Mouse (Mus musculus) regulatory T cell (primary cell): ENCODE results near the gene Psmd8.

Experiments used
- in situ Hi-C: fragments of 300-600 bp; cut with MboI, MseI; formaldehyde crosslinking; loops from one replicate; pipeline ENCODE4 v1.15.1; 2025; ENCODE audit warnings: high pct_unique_total_duplicates

Gene Psmd8

GRCm38 (mm10) chr7:29137429-29137828 is 43.1 kb downstream of the Psmd8 start:
- in situ Hi-C loops: no loop called here

DNA sequence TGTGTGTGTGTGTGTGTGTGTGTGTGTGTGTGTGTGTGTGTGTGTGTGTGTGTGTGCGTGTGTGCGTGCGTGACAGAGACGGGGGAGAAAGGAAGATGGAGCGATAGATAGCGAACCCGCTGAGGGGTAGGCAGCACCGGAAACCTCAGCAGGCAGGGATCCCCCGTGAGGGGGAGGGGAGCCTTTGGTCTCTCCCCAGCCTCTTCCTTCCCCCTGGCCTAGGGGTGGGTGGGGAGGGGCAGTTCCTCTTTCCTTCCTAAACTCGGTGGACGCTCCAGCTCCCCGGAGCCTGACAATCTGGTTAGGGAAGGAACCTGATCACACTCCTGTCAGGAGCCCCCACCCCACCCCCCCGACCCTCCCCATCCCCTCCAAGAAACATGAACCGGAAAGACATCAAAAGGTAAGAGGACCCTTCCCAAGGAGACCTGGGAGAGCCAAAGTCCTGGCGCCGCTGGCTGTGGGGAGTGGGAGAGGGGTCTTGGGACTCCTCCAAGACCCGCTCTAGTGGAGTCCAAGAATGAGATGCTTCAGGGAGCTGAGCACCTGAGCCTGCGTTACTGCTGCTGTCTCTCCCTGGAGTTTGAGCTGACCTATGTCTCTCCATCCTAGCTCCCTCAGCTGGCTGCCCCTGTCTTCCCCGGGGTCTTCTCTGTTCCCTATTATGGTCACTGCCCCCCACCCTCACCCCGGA is 45.7 kb downstream of the Psmd8 start, which contains the start of gene Rasgrp4:
TSS of gene Rasgrp4 (plus strand) at position 159 of the 694 bp plus-strand sequence.
- in situ Hi-C loops: no loop called here

- in situ Hi-C loops: no loop called here
These were observed 46.3 kb downstream of the Psmd8 start for GRCm38 (mm10) chr7:29134230-29134629.

- in situ Hi-C loops: no loop called here
These were observed 51.8 kb downstream of the Psmd8 start for GRCm38 (mm10) chr7:29128725-29129124.

DNA sequence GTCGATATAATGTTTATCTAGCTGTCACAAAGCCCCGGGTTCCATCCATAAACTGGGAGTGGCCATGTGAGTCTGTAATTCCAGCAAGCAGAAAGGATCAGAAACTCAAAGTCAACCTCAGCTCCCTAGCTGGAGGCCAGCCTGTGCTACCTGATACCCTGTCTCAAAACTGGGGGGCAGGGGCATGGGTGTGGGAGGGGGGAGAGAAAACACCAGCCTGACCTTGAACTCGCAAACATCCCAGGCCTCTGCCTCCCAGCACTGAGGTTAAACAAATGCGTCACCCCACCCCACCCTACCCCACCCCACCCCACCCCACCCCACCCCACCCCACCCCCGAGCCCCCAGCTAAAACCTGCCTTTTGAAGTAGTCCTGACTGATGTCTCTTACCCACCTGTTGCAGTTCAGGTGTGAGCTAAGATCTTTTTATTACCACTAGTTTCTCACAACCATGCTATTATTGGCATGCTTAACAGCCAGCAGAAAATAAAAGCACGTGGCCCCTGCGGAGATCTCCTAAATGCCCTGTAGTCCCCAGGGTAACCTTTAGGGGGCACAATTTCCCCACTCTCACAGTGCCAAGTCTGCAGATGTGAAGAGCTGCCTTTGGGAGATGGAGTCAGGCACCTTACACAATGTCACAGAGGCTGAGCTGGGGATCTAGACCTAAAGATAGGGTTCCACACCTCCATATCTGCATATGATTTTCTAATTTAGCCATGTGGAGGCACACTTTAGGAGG is 54.2 kb downstream of the Psmd8 start:
- in situ Hi-C loops: no loop called here

- in situ Hi-C loops: loop anchor here (25.0 kb wide), 1 partner anchor 387 kb away; the partner anchor contains the start of gene Sipa1l3
These were observed 55.5 kb downstream of the Psmd8 start, which contains the start of gene Ryr1 for GRCm38 (mm10) chr7:29124970-29125369. Ryr1 (minus strand) TSS chr7:29125179.
